Mouse (Mus musculus): Measurements from ENCODE around the gene Ero1lb. TPM values are rescaled to one million over a fixed set of nuclear protein-coding genes. Genes with fewer than 3 reads are reported as not detected.

Gene Ero1lb
- total and polyA plus RNA-seq, 3 experiments, result 20.4 to 34.8 (median 26.6) TPM

- Histone ChIP-seq H3K27ac (ENCODE audit: insufficient read depth, low read depth) (no peak overlapping the region), H3K79me2 (replicated peaks; ENCODE audit: control insufficient read depth, extremely low read depth, insufficient read depth, poor library complexity, severe bottlenecking) (no peaks in the 10 kb centered on the region)
Observed at GRCm38 (mm10) chr13:12559044-12559443, 6.6 kb upstream of the Ero1lb start.

GRCm38 (mm10) chr13:12559462-12560120, 6.1 kb upstream of the Ero1lb start:
- no peak overlapping the region for H3K27ac ChIP-seq (ENCODE audit: insufficient read depth, low read depth)
- no peak overlapping the region for H3K4me3 ChIP-seq (replicated peaks in 1 of 3; ENCODE audit: low read depth in 2 of 3, low read length in 2 of 3, poor library complexity in 1 of 3)
- TF ChIP-seq ZMIZ1 (IDR thresholded peaks at IDR 0.05; ENCODE audit: low read depth, low read length), result no peak
- peak; percentile 83; the same call in 1 of the 2 replicates for TF ChIP-seq ZNF384 (IDR thresholded peaks at IDR 0.05; ENCODE audit: low read depth, low read length)
- in situ Hi-C loops (cut with MboI; ENCODE audit: low pct_ligation_motif_present, low pct_unique_long_range_greater_than_20kb, low sequenced_read_pairs), result no loop called here
- H3K9ac ChIP-seq (ENCODE audit: insufficient read depth, low read depth), result peak overlapping the region; percentile 24; the same call in 1 of the 2 replicates
- no peaks in the 10 kb centered on the region for H3K36me3 ChIP-seq (replicated peaks in 1 of 2; ENCODE audit: control insufficient read depth in 1 of 2, insufficient read depth in 1 of 2, low read length in 1 of 2)
- dilution Hi-C loops (cut with MboI; ENCODE audit: extremely low pct_ligation_motif_present, extremely low pct_unique_long_range_greater_than_20kb, low sequenced_read_pairs), result no loop called here
- no peaks in the 10 kb centered on the region for H3K79me2 ChIP-seq (replicated peaks; ENCODE audit: control insufficient read depth, extremely low read depth, insufficient read depth, poor library complexity, severe bottlenecking)
- H3K9me3 ChIP-seq (replicated peaks; ENCODE audit: low read length), result no peaks in the 10 kb centered on the region
- no peak overlapping the region for H3K4me2 ChIP-seq (ENCODE audit: insufficient read depth, low read depth, poor library complexity, severe bottlenecking)
- H3K4me1 ChIP-seq (ENCODE audit: control insufficient read depth in 1 of 2, insufficient read depth in 2 of 2), result peaks cover 20 to 75% of the 10 kb centered on the region in 2 experiments
- no peaks in the 10 kb centered on the region for H3K27me3 ChIP-seq (replicated peaks)
- DNase-seq (ENCODE audit: extremely low read depth), result no peak

More at GRCm38 (mm10) chr13:12559044-12559443, 6.6 kb upstream of the Ero1lb start:
- H3K4me3 ChIP-seq (replicated peaks in 1 of 3; ENCODE audit: low read depth in 2 of 3, low read length in 2 of 3, poor library complexity in 1 of 3), result no peak overlapping the region
- no peak for TF ChIP-seq ELF1 (IDR thresholded peaks at IDR 0.05; ENCODE audit: low read depth, low read length)
- peak; percentile 42 for TF ChIP-seq RAD21 (IDR thresholded peaks at IDR 0.05; ENCODE audit: low read depth, low read length)
- TF ChIP-seq ZMIZ1 (IDR thresholded peaks at IDR 0.05; ENCODE audit: low read depth, low read length), result no peak
- TF ChIP-seq ZNF384 (IDR thresholded peaks at IDR 0.05; ENCODE audit: low read depth, low read length), result peak; percentile 61
- TF ChIP-seq CTCF (conservative IDR thresholded peaks at IDR 0.05 in 1 of 2, IDR thresholded peaks at IDR 0.05 in 1 of 2; ENCODE audit: low read depth in 2 of 2, low read length in 2 of 2), result peak in 1 of 2 experiments; percentile 45; a peak in 2 of 4 replicates
- in situ Hi-C loops (cut with MboI; ENCODE audit: low pct_ligation_motif_present, low pct_unique_long_range_greater_than_20kb, low sequenced_read_pairs), result no loop called here
- H3K9me3 ChIP-seq (replicated peaks; ENCODE audit: low read length), result no peaks in the 10 kb centered on the region
- H3K9ac ChIP-seq (ENCODE audit: insufficient read depth, low read depth), result no peak overlapping the region
- no peak for DNase-seq (ENCODE audit: extremely low read depth)
- no peaks in the 10 kb centered on the region for H3K27me3 ChIP-seq (replicated peaks)
- no peak overlapping the region for H3K4me2 ChIP-seq (ENCODE audit: insufficient read depth, low read depth, poor library complexity, severe bottlenecking)
- dilution Hi-C loops (cut with MboI; ENCODE audit: extremely low pct_ligation_motif_present, extremely low pct_unique_long_range_greater_than_20kb, low sequenced_read_pairs), result no loop called here
- peaks cover 17 to 75% of the 10 kb centered on the region in 2 experiments for H3K4me1 ChIP-seq (ENCODE audit: control insufficient read depth in 1 of 2, insufficient read depth in 2 of 2)
- no peaks in the 10 kb centered on the region for H3K36me3 ChIP-seq (replicated peaks in 1 of 2; ENCODE audit: control insufficient read depth in 1 of 2, insufficient read depth in 1 of 2, low read length in 1 of 2)

DNA sequence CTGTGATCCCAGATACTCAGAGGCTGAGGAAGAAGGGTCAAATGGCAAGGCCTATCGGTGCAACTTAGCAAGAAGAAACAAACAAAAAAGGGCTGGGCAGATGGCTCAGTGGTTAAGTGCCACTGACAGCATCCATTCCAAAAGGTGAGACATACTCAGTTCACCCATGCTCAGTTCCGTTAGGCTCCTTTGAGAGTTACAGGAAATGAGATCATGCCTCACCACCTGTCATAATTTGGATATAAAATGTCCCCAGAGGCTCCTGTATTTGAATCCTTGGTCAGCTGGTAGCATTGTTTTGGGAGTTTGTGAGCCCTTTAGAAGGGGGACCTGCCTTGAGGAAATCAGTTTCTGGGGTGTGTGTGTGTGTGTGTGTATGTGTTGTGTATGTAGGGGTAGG, 3.9 kb upstream of the Ero1lb start:
- DNase-seq (ENCODE audit: extremely low read depth), result peak; percentile 87
- Histone ChIP-seq H3K79me2 (replicated peaks; ENCODE audit: control insufficient read depth, extremely low read depth, insufficient read depth, poor library complexity, severe bottlenecking) (peaks cover 7% of the 10 kb centered on the region), H3K36me3 (replicated peaks in 1 of 2; ENCODE audit: control insufficient read depth in 1 of 2, insufficient read depth in 1 of 2, low read length in 1 of 2) (no peaks in the 10 kb centered on the region), H3K4me3 (replicated peaks in 1 of 3; ENCODE audit: low read depth in 2 of 3, low read length in 2 of 3, poor library complexity in 1 of 3) (no peak overlapping the region), H3K27ac (ENCODE audit: insufficient read depth, low read depth) (peak overlapping the region; percentile 74), H3K4me1 (ENCODE audit: control insufficient read depth in 1 of 2, insufficient read depth in 2 of 2) (peaks cover 20 to 73% of the 10 kb centered on the region in 2 experiments), H3K9me3 (replicated peaks; ENCODE audit: low read length) (no peaks in the 10 kb centered on the region), H3K9ac (ENCODE audit: insufficient read depth, low read depth) (no peak overlapping the region), H3K27me3 (replicated peaks) (no peaks in the 10 kb centered on the region), H3K4me2 (ENCODE audit: insufficient read depth, low read depth, poor library complexity, severe bottlenecking) (peak overlapping the region; percentile 23)
- dilution Hi-C loops (cut with MboI; ENCODE audit: extremely low pct_ligation_motif_present, extremely low pct_unique_long_range_greater_than_20kb, low sequenced_read_pairs) (no loop called here), in situ Hi-C loops (cut with MboI; ENCODE audit: low pct_ligation_motif_present, low pct_unique_long_range_greater_than_20kb, low sequenced_read_pairs) (no loop called here)
- TF ChIP-seq IRF4 (IDR thresholded peaks at IDR 0.05; ENCODE audit: low read depth, low read length), result peak; percentile 38
- no peak for TF ChIP-seq ZMIZ1 (IDR thresholded peaks at IDR 0.05; ENCODE audit: low read depth, low read length)
- peak; percentile 76 for TF ChIP-seq SIN3A (IDR thresholded peaks at IDR 0.05; ENCODE audit: low read length)
- 0 out of 2 replicates have a peak, but pooled peaks have one; percentile 36 for TF ChIP-seq ZNF384 (IDR thresholded peaks at IDR 0.05; ENCODE audit: low read depth, low read length)
- TF ChIP-seq MYC (IDR thresholded peaks at IDR 0.05; ENCODE audit: low read depth, low read length), result 0 out of 2 replicates have a peak, but pooled peaks have one; percentile 48
- peak; percentile 19; the same call in 1 of the 2 replicates for TF ChIP-seq MAX (IDR thresholded peaks at IDR 0.05; ENCODE audit: low read length)
- peak; percentile 58 for TF ChIP-seq CHD2 (IDR thresholded peaks at IDR 0.05; ENCODE audit: low read length)
- peak; percentile 84 for TF ChIP-seq MEF2A (IDR thresholded peaks at IDR 0.05; ENCODE audit: borderline replicate concordance, low read depth, low read length)
- TF ChIP-seq POLR2AphosphoS2 (IDR thresholded peaks at IDR 0.05; ENCODE audit: low read depth, low read length), result no peak
- TF ChIP-seq JUND (conservative IDR thresholded peaks at IDR 0.05; ENCODE audit: low read depth, low read length), result peak; percentile 88
- TF ChIP-seq HCFC1 (IDR thresholded peaks at IDR 0.05; ENCODE audit: low read depth, low read length), result peak; percentile 32
- TF ChIP-seq USF2 (conservative IDR thresholded peaks at IDR 0.05; ENCODE audit: low read depth, low read length), result no peak
- peak; percentile 60 for TF ChIP-seq BHLHE40 (IDR thresholded peaks at IDR 0.05; ENCODE audit: low read depth, low read length)
- TF ChIP-seq KAT2A (IDR thresholded peaks at IDR 0.05; ENCODE audit: insufficient replicate concordance, low read length), result 0 out of 2 replicates have a peak, but pooled peaks have one; percentile 55
- peak; percentile 83 for TF ChIP-seq TCF12 (IDR thresholded peaks at IDR 0.05; ENCODE audit: low read depth, low read length)
- no peak for TF ChIP-seq PAX5 (IDR thresholded peaks at IDR 0.05; ENCODE audit: low read length)
- TF ChIP-seq EP300 (IDR thresholded peaks at IDR 0.05; ENCODE audit: low read length), result peak; percentile 89
- TF ChIP-seq ELF1 (IDR thresholded peaks at IDR 0.05; ENCODE audit: low read depth, low read length), result 0 out of 2 replicates have a peak, but pooled peaks have one; percentile 32
- peak; percentile 92 for TF ChIP-seq JUN (IDR thresholded peaks at IDR 0.05; ENCODE audit: insufficient read depth, low read depth, low read length)
- no peak for TF ChIP-seq UBTF (IDR thresholded peaks at IDR 0.05; ENCODE audit: low read depth, low read length)
- TF ChIP-seq ETS1 (conservative IDR thresholded peaks at IDR 0.05; ENCODE audit: low read depth, low read length), result peak; percentile 98
